Mouse (Mus musculus) cerebellum, adult 11-12 months (tissue): Measurements from ENCODE around the gene Gm34653.
A peak's percentile ranks its signal among the peaks of the same experiment; 100 is the strongest.
"Not testable (repeated sequence)": the region's sequence is repeated elsewhere in the genome, so short reads cannot be mapped to it uniquely, and the experiment has no call there.

Experiments used
- DNase-seq: peaks from one replicate; pipeline ENCODE4 v3.0.0; 2022

Gm34653 gene

GRCm38 (mm10) chr2:34825827-34826459 is 6.9 kb upstream of the Gm34653 start, which contains the start of gene Fbxw2:
Gene Fbxw2, minus strand, starts transcription at chr2:34826311.
- DNase-seq: peak; percentile 92

- no peak for DNase-seq
These were observed 6.2 kb upstream of the Gm34653 start for GRCm38 (mm10) chr2:34826460-34827231.

GRCm38 (mm10) chr2:34827591-34827990 is 5.2 kb upstream of the Gm34653 start:
- DNase-seq: no peak

- DNase-seq: no peak
These were observed 4.8 kb upstream of the Gm34653 start for GRCm38 (mm10) chr2:34828026-34828425.

GRCm38 (mm10) chr2:34830066-34830465 is 2.7 kb upstream of the Gm34653 start:
- not testable (repeated sequence) for DNase-seq

- DNase-seq: no peak
These were observed 817 bp downstream of the Gm34653 start for GRCm38 (mm10) chr2:34833624-34834023.

- DNase-seq: no peak
These were observed 2.9 kb downstream of the Gm34653 start for GRCm38 (mm10) chr2:34835669-34836068.

- not testable (repeated sequence) for DNase-seq
These were observed 7.3 kb downstream of the Gm34653 start for GRCm38 (mm10) chr2:34840143-34840542.

GRCm38 (mm10) chr2:34841706-34842105 is 8.9 kb downstream of the Gm34653 start:
- no peak for DNase-seq

GRCm38 (mm10) chr2:34843211-34843939 is 10.6 kb downstream of the Gm34653 start:
- DNase-seq: no peak

GRCm38 (mm10) chr2:34847702-34848101 is 14.9 kb downstream of the Gm34653 start:
- DNase-seq: no peak

GRCm38 (mm10) chr2:34855265-34855664 is 22.5 kb downstream of the Gm34653 start:
- no peak for DNase-seq

- DNase-seq: no peak
These were observed 24.9 kb downstream of the Gm34653 start for GRCm38 (mm10) chr2:34857728-34858127.

- no peak for DNase-seq
These were observed 36.9 kb downstream of the Gm34653 start for GRCm38 (mm10) chr2:34869680-34870079.

- DNase-seq: peak; percentile 93
These were observed 38.0 kb downstream of the Gm34653 start for GRCm38 (mm10) chr2:34870520-34871474.

- no peak for DNase-seq
These were observed 41.5 kb downstream of the Gm34653 start, which contains the start of gene Cutal for GRCm38 (mm10) chr2:34874271-34874670. Gene Cutal, plus strand, starts transcription at chr2:34874396.

GRCm38 (mm10) chr2:34874816-34875345 is 42.1 kb downstream of the Gm34653 start, which contains the start of gene Psmd5:
Gene Psmd5, minus strand, starts transcription at chr2:34874968.
- DNase-seq: no peak

- DNase-seq: no peak
These were observed 47.2 kb downstream of the Gm34653 start for GRCm38 (mm10) chr2:34880054-34880453.

GRCm38 (mm10) chr2:34882757-34883156 is 50.0 kb downstream of the Gm34653 start:
- no peak for DNase-seq

GRCm38 (mm10) chr2:34883190-34883589 is 50.4 kb downstream of the Gm34653 start:
- no peak for DNase-seq

- DNase-seq: no peak
These were observed 51.4 kb downstream of the Gm34653 start for GRCm38 (mm10) chr2:34884186-34884585.
